Mouse (Mus musculus): ENCODE measurements at regions not wholly inside any gene's neighbourhood (a gene's known extent, or its start where the extent isn't known, plus 50 kb on each side); places are given as distances from the start of the nearest gene placed in this dataset.
A peak's percentile ranks its signal among the peaks of the same experiment; 100 is the strongest.

- WGBS = 84% methylated on average over 2 of the region's 2 CpGs
- no peaks in the 10 kb centered on the region for H3K36me3 ChIP-seq
- no peak overlapping the region for H3K9ac ChIP-seq (replicated peaks)
- H3K4me2 ChIP-seq (replicated peaks) = no peak overlapping the region
- no peak overlapping the region for H3K4me3 ChIP-seq
- ATAC-seq (ENCODE audit: low FRiP score, low read depth) = no peak
- H3K27me3 ChIP-seq = no peaks in the 10 kb centered on the region
- no peak overlapping the region for H3K27ac ChIP-seq (replicated peaks)
- no peaks in the 10 kb centered on the region for H3K9me3 ChIP-seq
- no peaks in the 10 kb centered on the region for H3K4me1 ChIP-seq
Observed at GRCm38 (mm10) chr5:69794641-69795040, 202.5 kb upstream of the Gnpda2 start.

- peak; percentile 54; the same call in 1 of the 2 replicates for ATAC-seq (ENCODE audit: low FRiP score, low read depth)
- Histone ChIP-seq H3K4me1 (peaks cover 6% of the 10 kb centered on the region; the same call in 1 of the 2 replicates), H3K27me3 (no peaks in the 10 kb centered on the region), H3K4me2 (replicated peaks) (no peak overlapping the region), H3K4me3 (no peak overlapping the region), H3K9me3 (no peaks in the 10 kb centered on the region), H3K27ac (replicated peaks) (no peak overlapping the region; the same call in 1 of the 2 replicates), H3K9ac (replicated peaks) (no peak overlapping the region), H3K36me3 (no peaks in the 10 kb centered on the region)
- WGBS = 82% methylated on average over 3 of the region's 3 CpGs
Observed at GRCm38 (mm10) chr5:69756769-69757485, 164.8 kb upstream of the Gnpda2 start.

- no peaks in the 10 kb centered on the region for H3K27me3 ChIP-seq
- ATAC-seq (ENCODE audit: low FRiP score, low read depth) = peak; percentile 65; the same call in 1 of the 2 replicates
- 37% methylated on average over 1 of the region's 1 CpGs for WGBS
Observed at GRCm38 (mm10) chr5:69756360-69756759, 164.2 kb upstream of the Gnpda2 start.

GRCm38 (mm10) chr5:69740511-69740910, 148.4 kb upstream of the Gnpda2 start:
- H3K36me3 ChIP-seq = no peaks in the 10 kb centered on the region
- no peak overlapping the region for H3K9ac ChIP-seq (replicated peaks)
- H3K27me3 ChIP-seq = no peaks in the 10 kb centered on the region
- H3K27ac ChIP-seq (replicated peaks) = no peak overlapping the region
- H3K4me3 ChIP-seq = no peak overlapping the region
- no peak overlapping the region for H3K4me2 ChIP-seq (replicated peaks)
- WGBS = 93% methylated on average over 1 of the region's 1 CpGs
- H3K9me3 ChIP-seq = no peaks in the 10 kb centered on the region
- no peaks in the 10 kb centered on the region for H3K4me1 ChIP-seq
- ATAC-seq (ENCODE audit: low FRiP score, low read depth) = no peak

More at GRCm38 (mm10) chr5:69756360-69756759, 164.2 kb upstream of the Gnpda2 start:
- no peak overlapping the region for H3K4me2 ChIP-seq (replicated peaks)
- no peaks in the 10 kb centered on the region for H3K36me3 ChIP-seq
- no peak overlapping the region for H3K4me3 ChIP-seq
- no peaks in the 10 kb centered on the region for H3K9me3 ChIP-seq
- no peak overlapping the region for H3K9ac ChIP-seq (replicated peaks)
- peaks cover 6% of the 10 kb centered on the region; the same call in 1 of the 2 replicates for H3K4me1 ChIP-seq
- no peak overlapping the region for H3K27ac ChIP-seq (replicated peaks)

- ATAC-seq (ENCODE audit: low FRiP score, low read depth) = no peak
Observed at GRCm38 (mm10) chr5:69721351-69722006, 129.3 kb upstream of the Gnpda2 start.

GRCm38 (mm10) chr5:69716087-69716486, 123.9 kb upstream of the Gnpda2 start:
- Histone ChIP-seq H3K27me3 (no peaks in the 10 kb centered on the region), H3K36me3 (no peaks in the 10 kb centered on the region), H3K4me1 (no peaks in the 10 kb centered on the region), H3K9me3 (no peaks in the 10 kb centered on the region), H3K4me2 (replicated peaks) (no peak overlapping the region), H3K9ac (replicated peaks) (no peak overlapping the region), H3K4me3 (no peak overlapping the region), H3K27ac (replicated peaks) (no peak overlapping the region)
- no peak for ATAC-seq (ENCODE audit: low FRiP score, low read depth)
- WGBS = 81% methylated on average over 2 of the region's 2 CpGs

More at GRCm38 (mm10) chr5:69721351-69722006, 129.3 kb upstream of the Gnpda2 start:
- Histone ChIP-seq H3K9ac (replicated peaks) (no peak overlapping the region), H3K4me3 (no peak overlapping the region), H3K27ac (replicated peaks) (no peak overlapping the region), H3K36me3 (no peaks in the 10 kb centered on the region), H3K9me3 (no peaks in the 10 kb centered on the region), H3K4me2 (replicated peaks) (no peak overlapping the region), H3K27me3 (no peaks in the 10 kb centered on the region), H3K4me1 (no peaks in the 10 kb centered on the region)
- WGBS = 84% methylated on average over 5 of the region's 5 CpGs

GRCm38 (mm10) chr5:69707099-69707498, 115.0 kb upstream of the Gnpda2 start:
- ATAC-seq (ENCODE audit: low FRiP score, low read depth) = no peak
- Histone ChIP-seq H3K4me2 (replicated peaks) (no peak overlapping the region), H3K27ac (replicated peaks) (no peak overlapping the region), H3K27me3 (no peaks in the 10 kb centered on the region), H3K36me3 (no peaks in the 10 kb centered on the region), H3K9ac (replicated peaks) (no peak overlapping the region), H3K4me3 (no peak overlapping the region), H3K4me1 (0 out of 2 replicates have a peak, but pooled peaks cover 2% of the 10 kb centered on the region), H3K9me3 (no peaks in the 10 kb centered on the region)
- 9% methylated on average over 2 of the region's 2 CpGs for WGBS

- Histone ChIP-seq H3K27ac (replicated peaks) (no peak overlapping the region), H3K4me2 (replicated peaks) (no peak overlapping the region), H3K36me3 (no peaks in the 10 kb centered on the region), H3K9ac (replicated peaks) (no peak overlapping the region), H3K9me3 (no peaks in the 10 kb centered on the region), H3K4me1 (0 out of 2 replicates have a peak, but pooled peaks cover 2% of the 10 kb centered on the region), H3K4me3 (no peak overlapping the region), H3K27me3 (no peaks in the 10 kb centered on the region)
- peak; percentile 41; the same call in 1 of the 2 replicates for ATAC-seq (ENCODE audit: low FRiP score, low read depth)
- WGBS = 60% methylated on average over 4 of the region's 4 CpGs
Observed at GRCm38 (mm10) chr5:69705168-69705532, 113.0 kb upstream of the Gnpda2 start.

GRCm38 (mm10) chr5:69704261-69705167, 112.4 kb upstream of the Gnpda2 start:
- WGBS = 64% methylated on average over 2 of the region's 2 CpGs

GRCm38 (mm10) chr5:69678770-69679169, 86.6 kb upstream of the Gnpda2 start:
- ATAC-seq (ENCODE audit: low FRiP score, low read depth) = no peak
- Histone ChIP-seq H3K36me3 (no peaks in the 10 kb centered on the region), H3K9ac (replicated peaks) (no peak overlapping the region), H3K4me2 (replicated peaks) (no peak overlapping the region), H3K9me3 (no peaks in the 10 kb centered on the region), H3K27ac (replicated peaks) (no peak overlapping the region), H3K4me3 (no peak overlapping the region), H3K4me1 (no peaks in the 10 kb centered on the region), H3K27me3 (no peaks in the 10 kb centered on the region)
- 78% methylated on average over 3 of the region's 3 CpGs for WGBS

More at GRCm38 (mm10) chr5:69704261-69705167, 112.4 kb upstream of the Gnpda2 start:
- Histone ChIP-seq H3K9me3 (no peaks in the 10 kb centered on the region), H3K4me2 (replicated peaks) (no peak overlapping the region), H3K27me3 (no peaks in the 10 kb centered on the region), H3K36me3 (no peaks in the 10 kb centered on the region), H3K4me3 (no peak overlapping the region), H3K9ac (replicated peaks) (no peak overlapping the region), H3K27ac (replicated peaks) (no peak overlapping the region), H3K4me1 (0 out of 2 replicates have a peak, but pooled peaks cover 2% of the 10 kb centered on the region)
- peak; percentile 69 for ATAC-seq (ENCODE audit: low FRiP score, low read depth)

GRCm38 (mm10) chr5:69678268-69678667, 86.1 kb upstream of the Gnpda2 start:
- no peak for ATAC-seq (ENCODE audit: low FRiP score, low read depth)
- Histone ChIP-seq H3K9me3 (no peaks in the 10 kb centered on the region), H3K9ac (replicated peaks) (no peak overlapping the region), H3K27me3 (no peaks in the 10 kb centered on the region), H3K4me2 (replicated peaks) (no peak overlapping the region), H3K4me3 (no peak overlapping the region), H3K4me1 (no peaks in the 10 kb centered on the region), H3K27ac (replicated peaks) (no peak overlapping the region), H3K36me3 (no peaks in the 10 kb centered on the region)
- WGBS = 82% methylated on average over 3 of the region's 3 CpGs

All from midbrain, embryonic 12.5 days (tissue).